Mouse (Mus musculus): ENCODE measurements around the gene Fam174b.

GRCm38 (mm10) chr7:73755377-73756110 lies 15.4 kb downstream of the Fam174b start:
- TF ChIP-seq EP300 (IDR thresholded peaks at IDR 0.05): peak; percentile 52; the same call in 1 of the 2 replicates
- TF ChIP-seq CTCF (IDR thresholded peaks at IDR 0.05): peak; percentile 35

Measured in lung, postnatal 0 days (tissue).